21 mouse cellular contexts compared by ENCODE assay signal in the genomic region with DNA sequence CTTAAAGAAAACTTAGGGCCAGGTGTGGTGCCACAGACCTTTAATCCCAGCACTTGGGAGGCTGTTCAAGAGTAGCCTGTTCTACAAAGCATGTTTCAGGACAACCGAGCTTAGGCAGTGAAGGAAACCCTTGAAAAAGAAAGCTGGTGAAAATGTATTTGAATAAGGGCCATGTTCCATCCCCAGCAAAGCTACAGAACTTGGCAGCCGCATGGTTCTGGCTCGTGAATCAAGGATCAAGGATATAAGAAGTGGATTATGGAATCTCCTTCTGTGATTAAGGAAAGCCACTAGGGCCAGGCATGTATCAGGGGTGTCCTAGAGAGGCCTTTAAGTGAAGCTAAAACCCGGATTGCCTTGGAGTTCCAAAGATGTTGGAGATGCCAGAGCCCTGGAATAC. TPM values are rescaled to one million over a fixed set of nuclear protein-coding genes. Genes with fewer than 3 reads are reported as not detected.
A peak's percentile ranks its signal among the peaks of the same experiment; 100 is the strongest.
DNase-seq lines count a peak whose midpoint lies in the region; ATAC-seq and TF ChIP-seq lines count a peak whose summit lies in the region.
"Had no signal": no experiment of that assay in that cellular context is flagged by ENCODE, and none has a peak within 500 bp of the region (broad histone marks: within the 10 kb centered on the region; RNA-seq: fewer than 3 reads in every experiment).

No protein-coding gene starts in this region.

- no peak overlapping the region for H3K4me2 ChIP-seq in heart, embryonic 11.5 days

- H3K9ac ChIP-seq in heart, embryonic 11.5 days (ENCODE audit: low read depth, low read length) = no peak overlapping the region

- H3K36me3 ChIP-seq in heart, embryonic 11.5 days (ENCODE audit: control insufficient read depth, insufficient read depth, low read length) = 0 out of 2 replicates have a peak, but pooled peaks cover 4% of the 10 kb centered on the region

- no peak overlapping the region for H3K4me3 ChIP-seq in gastrocnemius, adult 2 months
- no peak overlapping the region for H3K4me3 ChIP-seq in heart, embryonic 11.5 days (ENCODE audit: low read depth, low read length)

- H3K4me1 ChIP-seq in heart, embryonic 11.5 days (ENCODE audit: control insufficient read depth, insufficient read depth, low read length) = 0 out of 2 replicates have a peak, but pooled peaks cover 2% of the 10 kb centered on the region

- 94% methylated on average over 4 of the region's 4 CpGs for WGBS in heart, embryonic 11.5 days (ENCODE audit: insufficient replicate concordance)

- H3K27ac ChIP-seq in gastrocnemius, adult 2 months = peak overlapping the region; percentile 9
- H3K27ac ChIP-seq in heart, embryonic 11.5 days (ENCODE audit: low read depth, low read length) = no peak overlapping the region

- DNase-seq in frontal cortex, postnatal 25 days (ENCODE audit: low spot score in 2 of 2) = no peak
- DNase-seq in gastrocnemius, adult 2 months = no peak
- no peak for DNase-seq in gastrocnemius, adult 18-20 months (ENCODE audit: low spot score)
- DNase-seq in heart, adult 11 months = peak; percentile 62
- DNase-seq: adrenal gland, adult 2 months; adrenal gland, adult 8-10 months; adrenal gland, postnatal 10 days; adrenal gland, postnatal 14 days; adrenal gland, postnatal 25 days; adrenal gland, postnatal 36 days; B cell, adult 2 months; cerebellum, adult 11 months; cerebellum, adult 11-12 months; cerebellum, adult 18-20 months had no signal

- intact Hi-C loops in gastrocnemius, adult 2 months (cut with DNase I) = no loop called here

- H3K9me3 ChIP-seq in heart, embryonic 11.5 days (replicated peaks; ENCODE audit: control insufficient read depth, low read length) = no peaks in the 10 kb centered on the region
- H3K9me3 ChIP-seq: G1E had no signal

- no peaks in the 10 kb centered on the region for H3K27me3 ChIP-seq in heart, embryonic 11.5 days (ENCODE audit: control insufficient read depth, insufficient read depth, low read length)
- H3K27me3 ChIP-seq: CH12.LX, Patski had no signal

- ATAC-seq in frontal cortex, adult (ENCODE audit: low TSS enrichment) = peak; percentile 67
- ATAC-seq in heart, embryonic 11.5 days (replicated peaks; ENCODE audit: insufficient number of reproducible peaks, low FRiP score, low TSS enrichment) = no peak
- ATAC-seq: activated CD4-positive, CD25-positive, alpha-beta regulatory T cell, adult 4 months; CD4-positive, CD25-positive, alpha-beta regulatory T cell, adult 4 months; Patski had no signal

- TF ChIP-seq CTCF in gastrocnemius, adult 2 months (IDR thresholded peaks at IDR 0.05) = no peak

RNA-seq across cellular contexts. Expression of gene Tdrd3, which starts 18.9 kb away (rescaled TPM):
- total RNA-seq in gastrocnemius, adult 2 months (2021) = 10 to 100 TPM; 23.5 to 24.2 TPM
- 10 to 100 TPM; 21.9 to 23.4 TPM for total RNA-seq in gastrocnemius, adult 18-20 months (2021)
- polyA plus RNA-seq in heart, embryonic 11.5 days (2014; fragmentation: Nextera tagmentation; extraction: Ambion mirVana) = 23.9 and 24.3 TPM in 2 replicates
